Mouse (Mus musculus) ES-E14 (cell line): ENCODE data around the gene Insig1. TPM values are rescaled to one million over a fixed set of nuclear protein-coding genes. Genes with fewer than 3 reads are reported as not detected.

ENCODE experiments used
- DNase-seq: peaks from one replicate; pipeline ENCODE4 v3.0.0-alpha.2; 2013; ENCODE audit warnings: low read depth, low spot score
- H3K27ac ChIP-seq: 2 replicates; pipeline ENCODE4 v1.5.1; 2012; ENCODE audit warnings: low read depth, mild to moderate bottlenecking, low read length, moderate library complexity, mixed read lengths; ENCODE audit not compliant: poor library complexity, insufficient read depth, severe bottlenecking
- H3K36me3 ChIP-seq: 2 replicates; pipeline ENCODE4 v1.6.1; 2012; ENCODE audit warnings: mild to moderate bottlenecking, low read length, moderate library complexity, mixed read lengths; ENCODE audit not compliant: control insufficient read depth, poor library complexity, insufficient read depth, severe bottlenecking
- H3K4me1 ChIP-seq, 2 experiments: fragments of 150-350 bp in 1 of 2; sonication (generic) in 1 of 2; 2 replicates each; pipeline ENCODE4 v1.6.1; 2012; ENCODE audit warnings: low read length in 2 of 2, mild to moderate bottlenecking in 1 of 2, mixed read lengths in 1 of 2; ENCODE audit not compliant: control insufficient read depth in 2 of 2, insufficient read depth in 2 of 2, poor library complexity in 1 of 2
- H3K4me3 ChIP-seq, 2 experiments: fragments of 150-350 bp in 1 of 2; sonication (generic) in 1 of 2; 2 replicates each; pipeline ENCODE4 v1.5.1; 2012; ENCODE audit warnings: low read length in 2 of 2, low read depth in 1 of 2, mild to moderate bottlenecking in 1 of 2, mixed read lengths in 1 of 2; ENCODE audit not compliant: insufficient read depth in 1 of 2, poor library complexity in 1 of 2, severe bottlenecking in 1 of 2
- H3K9ac ChIP-seq: 2 replicates; pipeline ENCODE4 v1.6.1; 2012; ENCODE audit warnings: low read depth, mild to moderate bottlenecking, low read length, mixed read lengths; ENCODE audit not compliant: poor library complexity, insufficient read depth, severe bottlenecking
- H3K9me3 ChIP-seq: fragments of 150-350 bp; sonication (generic); 2 replicates; pipeline ENCODE4 v1.6.1; 2012; ENCODE audit warnings: low read depth, mild to moderate bottlenecking, low read length; ENCODE audit not compliant: control insufficient read depth, insufficient read depth
- CHD2 ChIP-seq: IDR thresholded peaks from 2 replicates; pipeline ENCODE4 v1.6.1; 2014; ENCODE audit warnings: mild to moderate bottlenecking, low read depth, low read length, inconsistent platforms
- HCFC1 ChIP-seq: IDR thresholded peaks from 2 replicates; pipeline ENCODE4 v1.6.1; 2012; ENCODE audit warnings: low read length, inconsistent platforms, borderline replicate concordance; ENCODE audit not compliant: insufficient read depth
- MAFK ChIP-seq: IDR thresholded peaks from 2 replicates; pipeline ENCODE4 v1.6.1; 2014; ENCODE audit warnings: mild to moderate bottlenecking, low read depth, low read length, inconsistent platforms; ENCODE audit not compliant: insufficient read depth
- ZC3H11A ChIP-seq: IDR thresholded peaks from 2 replicates; pipeline ENCODE4 v1.6.1; 2012; ENCODE audit warnings: low read depth, mild to moderate bottlenecking, inconsistent platforms, low read length, borderline replicate concordance
- ZNF384 ChIP-seq: IDR thresholded peaks from 2 replicates; pipeline ENCODE4 v1.6.1; 2012; ENCODE audit warnings: low read depth, low read length, inconsistent platforms
- in situ Hi-C, 2 experiments: fragments of 600-800 bp; cut with MboI; formaldehyde crosslinking; loops; one replicate each; pipeline ENCODE4 v1.15.1; 2025; ENCODE audit warnings: low sequenced_read_pairs in 2 of 2, inconsistent platforms in 1 of 2; ENCODE audit not compliant: unreplicated experiment in 2 of 2
- total RNA-seq: library from RNA; depleted of rRNA; stranded (reverse); fragments of 300-350 nt; gene quantifications from 2 replicates; pipeline ENCODE4 v1.2.3, GENCODE M21; 2012

Insig1 gene
- total RNA-seq, 1 experiment = 89.2 TPM

GRCm38 (mm10) chr5:28095671-28096070, 24.5 kb downstream of the Insig1 start:
- TF ChIP-seq CHD2 = no peak
- TF ChIP-seq ZNF384 = no peak
- no peak for TF ChIP-seq ZC3H11A
- no peak for TF ChIP-seq HCFC1
- no peak for TF ChIP-seq MAFK
- in situ Hi-C loops = no loop called here
- H3K36me3 ChIP-seq = no peaks in the 10 kb centered on the region
- no peaks in the 10 kb centered on the region for H3K9me3 ChIP-seq
- no peak overlapping the region for H3K9ac ChIP-seq
- no peak overlapping the region for H3K27ac ChIP-seq
- DNase-seq = no peak
- H3K4me1 ChIP-seq = no peaks in the 10 kb centered on the region
- no peak overlapping the region for H3K4me3 ChIP-seq

- Histone ChIP-seq H3K27ac (no peak overlapping the region), H3K4me3 (no peak overlapping the region), H3K9ac (no peak overlapping the region), H3K36me3 (no peaks in the 10 kb centered on the region), H3K9me3 (no peaks in the 10 kb centered on the region), H3K4me1 (no peaks in the 10 kb centered on the region)
- in situ Hi-C loops = no loop called here
- no peak for DNase-seq
- TF ChIP-seq ZC3H11A (no peak), HCFC1 (no peak), ZNF384 (no peak), CHD2 (no peak), MAFK (no peak)
Measured at GRCm38 (mm10) chr5:28106966-28107365, 35.8 kb downstream of the Insig1 start.

DNA sequence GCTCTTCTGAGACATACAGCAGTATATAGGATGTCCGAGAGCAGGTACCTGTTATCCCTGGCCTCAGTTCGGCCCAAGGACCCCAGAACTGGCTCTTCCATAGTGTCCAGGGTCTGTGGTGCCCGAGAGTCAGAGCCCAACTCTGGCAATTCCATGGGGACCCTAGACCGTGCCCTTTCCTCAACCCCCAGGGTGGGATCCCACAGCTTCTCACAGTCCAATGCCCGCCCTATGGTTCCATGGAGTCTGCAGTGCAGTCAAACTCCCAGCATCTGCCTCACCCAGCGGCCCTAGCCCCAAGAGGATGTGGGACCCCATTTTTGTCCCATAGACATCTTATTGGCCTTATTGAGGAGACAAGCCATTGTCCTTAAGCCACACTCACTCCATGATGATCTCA, 36.8 kb downstream of the Insig1 start:
- Histone ChIP-seq H3K36me3 (no peaks in the 10 kb centered on the region), H3K9me3 (no peaks in the 10 kb centered on the region), H3K4me3 (no peak overlapping the region), H3K4me1 (no peaks in the 10 kb centered on the region), H3K27ac (no peak overlapping the region), H3K9ac (no peak overlapping the region)
- in situ Hi-C loops = no loop called here
- no peak for TF ChIP-seq ZC3H11A
- no peak for TF ChIP-seq ZNF384
- no peak for TF ChIP-seq MAFK
- no peak for TF ChIP-seq HCFC1
- TF ChIP-seq CHD2 = no peak
- no peak for DNase-seq

GRCm38 (mm10) chr5:28110881-28111280, 39.7 kb downstream of the Insig1 start:
- TF ChIP-seq ZNF384 (no peak), ZC3H11A (no peak), MAFK (no peak), CHD2 (no peak), HCFC1 (no peak)
- no peak for DNase-seq
- Histone ChIP-seq H3K27ac (no peak overlapping the region), H3K36me3 (no peaks in the 10 kb centered on the region), H3K9ac (no peak overlapping the region), H3K4me1 (no peaks in the 10 kb centered on the region), H3K4me3 (no peak overlapping the region), H3K9me3 (no peaks in the 10 kb centered on the region)
- in situ Hi-C loops = no loop called here

DNA sequence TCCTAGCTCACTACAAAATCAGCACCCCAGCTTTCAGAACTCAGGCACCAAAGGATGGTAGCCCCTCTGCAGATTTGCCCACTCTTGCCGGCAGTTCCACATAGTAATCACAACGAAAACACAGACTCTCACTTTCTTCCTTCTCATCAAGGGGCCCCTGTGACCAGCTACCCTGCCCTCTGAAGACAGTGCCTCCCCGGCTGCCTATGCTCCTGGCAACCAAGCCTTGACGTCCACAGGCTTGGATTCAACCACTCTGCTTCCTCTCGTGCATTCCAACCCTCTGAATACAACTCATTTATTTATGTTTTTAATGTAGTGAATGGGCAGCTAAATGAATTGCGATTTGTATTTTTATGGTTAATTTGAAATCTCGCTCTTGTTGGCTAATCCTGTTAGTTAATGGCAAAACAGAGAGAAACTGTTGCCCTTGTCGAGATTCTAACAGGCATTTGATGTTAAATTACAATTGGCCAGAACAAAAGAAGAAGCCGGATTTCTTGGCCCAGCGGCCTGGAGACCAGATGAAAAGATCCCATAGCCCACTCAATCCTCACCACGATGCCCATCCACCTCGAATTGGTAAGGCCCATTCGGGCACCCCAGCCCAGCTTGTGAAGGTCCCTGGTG, 46.2 kb downstream of the Insig1 start:
- TF ChIP-seq ZNF384 (no peak), MAFK (no peak), CHD2 (no peak), ZC3H11A (no peak), HCFC1 (no peak)
- H3K27ac ChIP-seq = no peak overlapping the region

More for the DNA sequence above, 46.2 kb downstream of the Insig1 start:
- H3K4me1 ChIP-seq = no peaks in the 10 kb centered on the region
- no peak for DNase-seq
- no peak overlapping the region for H3K9ac ChIP-seq
- no peaks in the 10 kb centered on the region for H3K9me3 ChIP-seq
- H3K4me3 ChIP-seq = peak overlapping the region; percentile 48 to 55; a peak in 3 of 4 replicates
- in situ Hi-C loops = no loop called here
- no peaks in the 10 kb centered on the region for H3K36me3 ChIP-seq
